Mouse (Mus musculus): Measurements from ENCODE around the gene Gps2.

Gps2 gene

DNA sequence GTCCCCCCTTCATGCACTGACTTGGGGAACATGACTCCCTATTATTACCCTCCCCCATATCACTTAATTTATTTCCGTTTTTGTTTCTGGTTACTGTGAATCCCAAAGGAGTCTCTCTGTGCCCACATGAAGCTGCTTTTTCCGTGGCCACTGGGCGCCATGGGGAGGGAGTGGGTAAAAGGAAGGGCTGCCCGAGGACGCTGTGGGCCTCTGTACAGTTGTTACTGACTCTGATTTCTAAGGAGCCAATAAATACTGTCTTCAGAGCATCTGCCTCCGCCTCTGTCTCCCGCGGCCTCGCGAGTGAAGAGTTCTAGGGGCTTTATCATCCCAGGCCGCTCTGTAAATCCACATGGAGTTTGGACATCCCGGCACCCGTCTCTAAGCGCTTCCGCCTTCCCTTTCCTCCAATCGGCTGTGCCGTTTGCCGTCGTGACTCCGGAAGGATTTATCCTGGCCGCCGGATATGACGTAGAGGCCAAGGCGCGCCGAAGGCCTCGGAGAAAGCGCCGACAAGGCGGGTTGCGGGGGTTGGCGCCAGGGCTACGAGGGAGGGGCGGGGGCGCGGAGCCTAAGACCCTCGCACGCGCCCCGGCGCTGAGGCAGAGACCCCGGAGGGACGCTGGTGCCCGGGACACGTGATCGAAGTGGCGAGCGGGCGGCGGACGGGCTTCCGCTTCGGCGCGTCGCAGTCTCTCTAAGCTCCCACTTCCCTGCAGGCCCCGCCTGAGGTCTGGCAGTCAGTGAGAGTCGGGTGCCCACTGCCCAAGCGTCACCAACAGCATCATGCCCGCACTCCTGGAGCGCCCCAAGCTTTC lies at the start of gene Gps2:
Gene Gps2, plus strand, starts transcription at position 335 of the 818 bp plus-strand sequence.
- peak; percentile 92 for DNase-seq

DNA sequence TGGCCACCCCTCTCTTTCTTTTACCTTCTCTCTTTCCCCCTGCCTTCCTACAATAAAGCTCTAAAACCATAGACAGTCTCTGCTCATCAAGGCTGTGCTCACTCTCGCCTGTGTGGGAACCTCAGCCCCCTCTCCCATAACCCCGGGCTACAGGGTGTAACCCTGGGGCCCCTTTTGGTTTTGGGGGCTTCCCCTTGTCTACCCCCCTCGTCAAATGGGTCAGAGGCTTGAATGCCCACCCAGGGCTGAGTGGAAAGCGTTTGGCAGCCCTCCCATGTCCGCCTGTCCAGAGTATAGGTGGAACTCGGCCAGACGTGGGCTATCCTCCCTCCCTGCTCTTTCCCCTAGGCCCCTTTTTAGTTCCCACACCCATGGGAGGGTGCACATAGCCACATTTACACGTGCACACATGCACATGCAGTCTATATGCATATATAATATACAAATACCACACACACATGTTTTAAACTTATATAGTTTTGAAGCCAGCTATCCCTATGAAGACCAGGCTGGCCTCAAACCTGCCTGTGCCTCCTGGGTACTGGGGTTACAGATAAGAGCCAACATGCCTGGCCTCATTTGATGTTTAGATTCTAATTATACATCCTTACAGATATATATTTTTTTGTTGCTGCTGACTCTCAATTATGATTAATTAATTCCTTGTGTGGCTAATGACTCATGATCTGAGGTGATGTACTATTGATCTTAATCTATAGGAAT lies 49.4 kb upstream of the Gps2 start:
- DNase-seq, result no peak

DNA sequence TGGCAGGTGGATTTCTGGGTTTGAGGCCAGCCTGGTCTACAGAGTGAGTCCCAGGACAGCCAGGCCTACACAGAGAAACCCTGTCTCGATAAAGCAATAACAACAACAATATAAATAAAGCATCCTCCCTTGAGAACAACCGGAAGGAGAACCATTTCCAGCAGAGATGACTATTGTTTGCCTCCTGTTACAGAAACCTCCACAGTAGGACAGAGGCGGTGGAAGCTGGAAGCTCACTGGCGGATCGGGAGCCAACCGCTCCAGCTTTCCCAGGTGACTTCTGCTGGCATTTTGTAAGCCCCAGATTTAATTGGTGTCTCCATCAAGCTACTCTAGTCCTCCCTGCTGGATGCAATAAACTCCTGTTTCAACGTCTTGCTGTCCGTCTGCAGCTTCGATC lies 48.1 kb upstream of the Gps2 start:
- DNase-seq, result no peak

DNA sequence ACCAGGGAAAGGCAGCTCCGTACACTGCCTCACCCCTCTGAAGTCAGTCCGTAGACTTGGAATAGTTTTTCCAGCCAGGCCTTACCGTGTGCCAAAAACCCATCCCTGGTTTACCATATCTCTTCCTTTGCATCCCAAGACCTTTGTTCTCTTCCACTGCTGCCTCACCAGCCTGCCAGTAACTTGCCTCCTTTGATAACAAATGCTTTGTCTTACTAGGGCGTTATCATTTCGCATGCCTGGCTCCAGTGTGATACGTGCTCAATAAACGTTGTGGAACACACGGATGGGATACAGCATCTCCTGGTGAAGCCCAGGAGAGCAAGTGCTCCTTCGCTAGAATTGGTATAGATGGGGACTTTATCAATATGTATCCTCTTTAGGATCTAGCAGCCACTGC lies 46.4 kb upstream of the Gps2 start:
- DNase-seq, result no peak

DNA sequence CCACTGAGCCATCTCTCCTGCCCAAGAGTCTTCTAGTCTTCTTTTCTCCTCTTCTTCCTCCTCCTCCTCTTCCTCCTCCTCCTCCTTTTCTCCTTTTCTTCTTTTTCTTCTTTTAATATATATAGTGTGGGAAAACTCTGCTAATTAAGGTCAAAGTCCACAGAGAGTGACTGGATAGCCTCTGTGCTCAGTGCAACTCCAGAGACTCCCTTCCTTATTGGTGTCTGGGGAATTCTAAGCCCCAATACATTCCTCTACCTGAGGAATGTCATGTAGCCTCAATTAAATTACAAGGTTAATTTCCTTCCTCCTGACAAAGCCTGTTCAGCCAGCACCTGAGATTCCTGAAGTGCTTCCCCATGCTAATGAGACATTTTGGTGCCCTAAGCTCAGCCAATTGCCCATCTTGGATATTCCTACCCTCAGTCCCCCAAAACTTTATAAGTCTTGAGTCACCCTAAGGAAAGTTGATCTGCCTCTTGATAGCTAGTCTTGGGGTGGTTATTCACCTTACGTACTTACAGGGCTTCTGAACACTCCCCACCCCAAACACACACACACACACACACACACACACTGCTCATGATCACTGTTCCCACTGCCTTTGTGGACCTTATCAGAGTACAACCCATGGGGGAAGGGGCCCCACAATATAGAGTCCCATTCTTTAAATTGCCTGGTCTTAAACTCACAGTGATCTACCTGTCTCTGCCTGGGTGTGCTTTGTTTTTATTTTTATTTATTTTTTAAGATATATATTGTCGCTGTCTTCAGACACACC lies 43.2 kb upstream of the Gps2 start:
- no peak for DNase-seq

DNA sequence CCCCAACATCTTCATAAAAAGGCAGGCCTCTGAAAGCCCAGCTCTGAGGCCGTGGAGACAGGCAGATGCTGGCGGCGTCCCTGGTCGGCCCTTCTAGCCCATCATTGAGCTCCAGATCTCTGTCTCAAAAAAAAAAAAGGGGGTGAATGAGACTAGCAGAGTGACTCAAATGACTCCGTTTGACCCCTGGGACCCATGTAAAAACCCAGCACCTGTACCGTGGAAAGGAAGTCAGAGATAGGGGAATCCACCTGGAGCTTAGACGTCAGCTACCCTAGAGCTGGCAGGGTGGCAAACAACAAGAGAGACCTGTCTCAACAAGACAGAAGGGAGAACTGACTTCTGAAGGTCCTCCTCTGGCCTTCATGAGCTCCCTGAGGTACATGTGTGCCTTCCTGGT lies 41.9 kb upstream of the Gps2 start:
- DNase-seq, result no peak

DNA sequence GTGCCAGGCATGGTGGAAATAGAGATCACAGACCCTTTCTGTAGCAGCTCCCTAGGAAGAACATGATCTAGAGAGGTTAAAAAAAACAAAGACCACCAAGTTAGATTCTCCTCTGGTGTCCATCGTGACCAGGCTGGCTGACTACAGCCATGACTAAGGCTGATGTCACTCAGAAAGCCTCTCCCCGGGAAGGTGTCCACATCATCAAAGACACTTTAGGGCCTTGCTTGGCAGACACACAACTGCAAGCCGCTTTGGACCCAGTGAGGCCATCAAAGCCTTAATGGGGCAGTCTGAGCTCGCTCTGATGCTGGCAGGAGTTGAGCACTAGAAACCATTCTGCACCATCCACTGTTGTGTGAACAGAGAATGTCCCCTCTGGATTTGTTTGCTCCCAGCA lies 41.2 kb upstream of the Gps2 start:
- DNase-seq, result no peak

DNA sequence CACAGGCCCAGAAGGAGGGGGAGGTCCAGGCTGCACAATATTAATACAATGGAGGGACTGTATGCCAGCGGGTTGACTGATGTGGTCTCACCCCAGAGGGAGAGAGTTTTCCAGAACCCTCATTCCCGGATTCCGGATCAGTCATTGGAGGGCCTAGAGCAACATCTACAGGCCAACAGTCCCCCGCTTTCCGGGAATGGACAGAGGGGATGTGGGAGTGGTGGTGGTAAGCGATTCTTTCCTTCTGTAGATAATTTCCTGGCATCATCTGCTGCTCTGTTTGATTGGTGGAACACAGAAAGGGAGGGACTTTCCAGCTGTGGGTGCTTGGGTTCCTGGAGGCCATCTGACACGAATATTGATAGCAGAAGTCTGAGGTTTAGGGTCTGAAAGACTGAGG lies 37.5 kb upstream of the Gps2 start:
- DNase-seq, result no peak

DNA sequence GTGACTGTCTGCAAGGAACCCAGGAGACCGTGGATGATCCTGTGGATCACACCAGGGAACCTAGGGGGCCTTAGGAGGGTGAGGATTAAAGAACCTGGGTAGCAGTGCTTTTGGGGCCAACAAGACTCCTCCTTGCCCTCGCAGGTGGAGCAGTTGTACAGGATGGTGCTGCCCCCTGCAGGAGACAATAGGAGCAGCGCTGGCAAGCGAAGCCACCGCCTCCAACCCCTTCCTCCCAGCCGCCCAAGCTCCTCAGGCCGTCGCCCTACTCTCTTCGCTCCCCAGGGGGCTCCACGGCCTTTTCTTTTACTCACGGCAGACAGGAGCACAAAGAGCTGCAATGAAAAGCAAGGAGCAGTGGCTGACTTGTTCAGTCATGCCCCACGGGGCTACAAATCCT lies 36.8 kb upstream of the Gps2 start:
- DNase-seq, result peak; percentile 97

DNA sequence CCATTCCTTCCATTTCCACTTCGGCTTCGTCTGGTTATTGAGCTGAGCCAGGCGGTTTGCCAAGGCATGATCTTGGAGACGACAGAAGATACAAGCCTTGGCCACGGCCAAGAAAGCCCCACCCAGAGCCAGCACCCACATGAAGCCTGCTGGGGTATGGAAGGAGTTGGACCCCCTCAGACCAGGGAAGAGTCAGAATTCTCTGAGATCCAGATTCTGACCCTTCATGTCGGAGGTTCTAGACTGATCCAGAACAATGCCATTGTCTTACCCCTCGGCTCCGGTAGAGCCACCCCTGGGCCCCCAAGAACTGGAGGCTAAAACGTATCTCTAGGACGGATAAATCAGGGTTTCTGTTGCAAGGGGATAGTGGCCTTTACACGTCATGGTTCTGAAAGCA lies 35.8 kb upstream of the Gps2 start, which contains the start of gene Tmem95:
Gene Tmem95, minus strand, starts transcription at position 141 of the 400 bp plus-strand sequence.
- DNase-seq, result peak; percentile 15

DNA sequence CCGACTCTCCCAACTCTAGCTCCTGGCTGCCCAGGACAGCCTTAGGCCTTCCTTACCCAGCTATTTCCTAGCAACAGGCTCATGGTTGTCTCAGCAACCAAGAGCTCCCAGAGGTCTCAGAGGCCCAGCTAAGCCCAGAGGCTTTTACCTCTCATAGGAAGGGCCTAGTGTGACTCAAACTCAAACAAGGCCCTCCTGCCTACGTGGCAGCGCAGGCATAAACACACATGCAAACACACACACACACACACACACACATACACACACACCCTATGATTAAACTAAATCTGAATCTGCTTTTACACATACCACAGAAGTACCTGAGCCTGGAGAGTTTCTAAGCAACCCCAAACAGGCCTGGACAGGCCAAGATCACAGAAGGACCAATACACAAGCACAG lies 35.3 kb upstream of the Gps2 start:
- DNase-seq, result no peak

DNA sequence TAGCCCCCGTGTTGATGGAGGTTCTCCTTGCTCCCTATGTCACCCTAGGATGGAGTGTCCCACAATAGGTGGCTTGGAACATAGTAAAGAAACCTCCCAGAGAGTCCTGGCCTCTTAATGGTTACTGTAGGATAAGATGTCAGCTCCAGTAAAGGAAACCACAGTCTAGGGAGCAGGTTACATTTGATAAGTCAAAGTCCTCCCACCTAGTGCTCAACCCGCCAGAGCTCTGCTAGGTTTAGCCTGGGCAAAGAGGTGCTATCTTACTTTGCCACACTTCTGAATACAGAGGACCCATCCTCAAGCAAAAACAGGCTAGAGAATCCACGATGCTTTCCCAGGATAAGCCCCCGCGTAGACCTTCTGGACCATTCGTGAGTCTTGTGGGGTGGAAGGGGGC lies 34.7 kb upstream of the Gps2 start:
- no peak for DNase-seq

DNA sequence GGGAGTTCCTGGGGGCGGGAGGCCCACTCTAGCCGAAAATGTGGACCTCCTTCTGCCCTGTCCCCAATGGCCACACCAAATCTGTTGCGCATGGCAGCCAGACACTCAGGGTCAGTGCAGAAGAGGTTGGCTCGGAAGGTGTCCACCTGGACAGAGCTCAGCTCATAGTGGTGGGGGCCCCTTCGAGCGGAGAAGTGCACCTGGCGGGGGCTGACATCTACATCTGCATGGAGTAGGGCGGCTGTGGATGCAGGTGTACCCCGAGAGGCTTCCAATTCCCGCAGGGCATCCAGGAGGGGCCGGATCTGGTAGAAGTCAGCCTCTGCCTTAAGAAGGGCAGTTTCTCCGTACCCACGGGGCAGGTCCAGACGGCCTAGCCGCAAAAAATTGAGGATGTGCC lies 34.0 kb upstream of the Gps2 start:
- peak; percentile 26 for DNase-seq

DNA sequence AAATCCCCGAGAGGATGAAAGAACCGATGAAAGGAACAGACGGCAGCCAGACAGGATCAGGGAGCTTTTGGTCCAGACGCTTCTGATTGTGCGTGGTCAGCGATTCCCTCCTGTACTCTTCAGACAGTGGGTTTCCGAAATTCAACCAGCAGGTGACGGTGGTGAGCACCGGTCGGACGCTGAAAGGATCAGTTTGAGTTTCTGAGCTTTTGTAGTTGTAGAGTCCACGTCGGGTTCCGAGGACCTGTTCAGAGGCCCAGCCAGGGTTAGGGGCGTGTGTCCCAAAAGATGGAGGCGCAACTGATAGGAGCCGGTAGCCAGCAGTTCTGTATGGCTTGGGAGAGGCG lies 33.2 kb upstream of the Gps2 start:
- peak; percentile 78 for DNase-seq

DNA sequence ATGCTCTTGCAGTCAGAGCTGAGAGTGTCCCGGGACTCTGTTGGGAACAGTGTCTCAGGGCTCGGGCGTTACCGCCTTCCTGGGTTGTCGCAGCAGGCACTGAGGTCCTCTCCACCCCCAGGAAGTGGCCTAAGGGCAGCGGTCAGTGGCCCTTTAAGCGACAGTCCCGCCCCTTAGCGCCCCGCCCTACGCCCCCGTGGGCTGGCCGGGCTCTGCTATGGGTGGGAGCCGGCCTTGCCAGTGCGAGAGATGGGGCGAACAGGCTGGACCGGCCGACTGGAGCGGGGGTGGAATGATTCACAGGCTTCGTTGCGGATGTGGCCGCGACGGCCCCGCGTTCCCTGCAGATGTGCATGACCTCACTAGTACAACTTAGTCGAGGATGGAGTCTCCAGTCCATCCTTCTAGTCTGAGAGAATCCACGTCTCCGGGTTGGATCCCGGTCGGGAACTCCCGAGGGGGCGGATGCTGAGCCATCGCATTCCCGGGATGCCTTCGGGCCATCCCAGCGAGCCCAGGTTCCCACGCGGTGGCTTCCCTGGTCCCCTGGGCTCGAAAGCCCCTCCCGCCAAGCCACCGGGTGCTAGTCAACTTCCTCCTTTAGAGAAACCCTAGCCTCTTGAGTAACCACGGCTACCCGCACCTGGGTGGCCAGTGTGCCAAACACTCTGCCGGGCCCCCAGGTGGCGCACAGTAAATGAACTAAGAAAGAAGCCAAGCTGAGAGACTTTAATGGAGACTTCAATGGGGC lies 32.7 kb upstream of the Gps2 start, which contains the start of gene Kctd11:
Gene Kctd11, minus strand, starts transcription at position 554 of the 751 bp plus-strand sequence.
- peak; percentile 85 for DNase-seq

DNA sequence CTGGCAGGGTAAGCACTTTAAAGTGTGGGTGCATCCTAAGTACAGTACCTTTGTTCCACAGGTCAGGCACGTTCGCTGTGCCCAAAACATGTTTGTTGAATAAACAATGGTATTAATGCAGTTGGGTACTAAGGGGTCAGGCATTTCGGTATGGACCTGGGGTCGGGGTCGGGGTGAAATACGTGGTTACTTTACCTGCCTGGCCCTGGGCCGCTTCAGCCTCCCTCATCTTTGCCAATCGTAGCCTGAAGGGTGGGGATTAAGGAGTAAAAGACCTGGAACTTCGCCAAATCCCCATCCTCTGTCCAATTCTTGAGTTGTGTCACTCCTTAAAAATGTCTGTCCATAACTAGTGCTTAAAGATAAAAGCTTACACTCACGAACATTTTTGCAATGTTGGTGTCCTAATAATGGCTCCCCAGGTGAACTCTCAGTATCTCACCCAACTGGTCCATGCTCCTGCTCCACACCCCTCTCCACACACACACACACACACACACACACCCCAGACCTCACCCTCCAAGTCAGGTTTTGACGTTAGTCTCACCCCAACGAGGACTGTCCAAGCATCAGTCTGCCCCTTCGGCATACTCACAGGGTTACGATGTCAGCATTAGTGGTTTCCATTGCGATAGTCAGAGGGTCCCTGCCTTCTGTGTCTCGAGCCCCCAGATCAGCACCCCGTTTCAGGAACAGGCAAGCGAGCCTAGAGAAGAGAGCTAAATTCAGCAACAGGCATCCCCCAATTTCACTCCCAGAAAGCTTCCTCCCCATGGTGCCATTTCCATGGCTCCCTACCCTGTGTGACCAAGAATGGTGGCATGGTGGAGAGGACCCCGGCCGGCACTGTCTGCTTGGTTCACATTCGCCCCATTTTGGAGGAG lies 31.7 kb upstream of the Gps2 start:
- DNase-seq, result peak; percentile 15

DNA sequence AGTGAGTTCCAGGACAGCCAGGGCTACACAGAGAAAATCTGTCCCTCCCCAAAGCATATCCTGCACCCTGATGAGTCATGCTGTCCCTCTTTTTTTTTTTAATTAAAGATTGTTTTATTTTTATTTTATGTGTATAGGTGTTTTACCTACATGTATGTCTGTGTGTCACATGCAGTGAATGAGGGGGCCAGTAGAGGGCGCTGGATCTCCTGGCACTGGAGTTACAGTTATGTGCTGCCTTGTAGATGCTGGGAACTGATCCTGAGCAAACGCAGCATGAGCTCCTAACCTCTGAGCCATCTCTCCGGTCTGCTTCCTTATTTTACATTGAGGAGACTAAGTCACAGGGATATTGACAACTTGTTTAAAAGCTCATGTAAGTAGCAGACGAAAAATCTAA lies 30.6 kb upstream of the Gps2 start:
- peak; percentile 82 for DNase-seq

DNA sequence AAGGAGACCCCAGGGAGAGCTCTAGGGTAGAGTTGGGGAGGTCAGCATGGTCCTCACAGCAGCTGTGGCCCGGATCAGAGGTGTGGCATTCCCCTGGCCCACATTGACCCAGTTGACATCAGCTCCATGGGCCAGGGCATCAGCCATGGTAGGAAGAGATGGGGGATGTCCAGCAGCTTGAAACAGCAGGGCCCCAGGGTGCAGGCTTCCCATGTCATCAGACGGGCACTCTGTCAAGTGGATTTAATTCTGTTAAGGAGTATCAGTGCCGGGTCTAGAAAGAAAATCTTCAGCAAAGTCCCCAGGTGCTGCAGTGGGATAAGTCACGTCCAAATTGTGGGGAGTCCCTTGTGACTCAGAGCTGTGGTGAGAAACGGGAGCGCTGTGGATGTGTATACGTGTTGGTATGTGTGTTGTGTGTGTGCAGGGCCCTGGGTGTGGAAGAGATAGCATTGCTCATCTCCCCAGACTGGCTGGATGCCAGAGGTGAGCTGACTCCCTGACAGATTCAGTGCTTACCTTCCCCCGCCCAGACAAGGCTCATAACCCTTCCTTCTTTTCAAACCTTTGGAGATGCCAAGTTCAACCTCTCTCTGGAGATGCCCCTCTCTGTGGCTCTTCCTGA lies 30.0 kb upstream of the Gps2 start:
- peak; percentile 13 for DNase-seq

DNA sequence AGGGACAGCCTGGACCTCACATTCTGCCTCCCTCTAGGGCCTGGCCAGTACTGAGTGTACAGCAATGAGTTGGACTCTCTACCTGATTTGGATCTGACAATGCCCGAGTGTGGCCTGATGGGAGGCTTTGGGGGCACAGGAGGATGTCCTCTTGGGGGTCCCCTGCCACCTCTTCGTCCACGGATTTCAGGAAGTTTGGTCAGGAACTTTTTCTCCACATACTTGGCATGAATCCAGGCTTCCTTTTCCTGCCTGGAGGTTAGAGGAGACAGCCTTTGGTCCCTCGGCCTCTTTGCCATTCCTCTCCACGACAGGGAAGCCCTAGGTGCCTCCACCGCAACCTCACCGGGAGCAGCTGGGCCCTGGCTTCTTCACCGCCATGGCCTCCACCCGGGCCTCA lies 29.4 kb upstream of the Gps2 start:
- peak; percentile 14 for DNase-seq

DNA sequence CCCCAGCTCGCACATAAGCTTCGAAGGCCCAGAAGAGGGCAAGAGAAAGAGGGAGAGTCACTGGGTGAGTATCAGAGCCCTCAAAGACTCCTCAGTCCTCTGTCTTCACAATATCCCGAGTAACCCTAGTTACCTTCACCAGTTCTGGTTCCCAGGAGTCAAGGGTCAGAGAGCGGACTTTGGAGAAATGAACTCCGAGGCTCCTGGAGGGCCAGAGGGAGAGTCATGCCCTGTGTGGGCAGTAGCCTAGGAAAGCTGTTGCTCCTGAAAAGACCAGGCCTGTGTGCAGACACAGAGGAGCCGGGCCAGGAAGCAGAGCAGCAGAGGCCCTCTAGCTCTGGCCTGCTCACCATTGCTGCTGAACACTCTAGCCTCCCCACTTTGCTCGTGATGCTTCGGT lies 29.0 kb upstream of the Gps2 start:
- no peak for DNase-seq

DNA sequence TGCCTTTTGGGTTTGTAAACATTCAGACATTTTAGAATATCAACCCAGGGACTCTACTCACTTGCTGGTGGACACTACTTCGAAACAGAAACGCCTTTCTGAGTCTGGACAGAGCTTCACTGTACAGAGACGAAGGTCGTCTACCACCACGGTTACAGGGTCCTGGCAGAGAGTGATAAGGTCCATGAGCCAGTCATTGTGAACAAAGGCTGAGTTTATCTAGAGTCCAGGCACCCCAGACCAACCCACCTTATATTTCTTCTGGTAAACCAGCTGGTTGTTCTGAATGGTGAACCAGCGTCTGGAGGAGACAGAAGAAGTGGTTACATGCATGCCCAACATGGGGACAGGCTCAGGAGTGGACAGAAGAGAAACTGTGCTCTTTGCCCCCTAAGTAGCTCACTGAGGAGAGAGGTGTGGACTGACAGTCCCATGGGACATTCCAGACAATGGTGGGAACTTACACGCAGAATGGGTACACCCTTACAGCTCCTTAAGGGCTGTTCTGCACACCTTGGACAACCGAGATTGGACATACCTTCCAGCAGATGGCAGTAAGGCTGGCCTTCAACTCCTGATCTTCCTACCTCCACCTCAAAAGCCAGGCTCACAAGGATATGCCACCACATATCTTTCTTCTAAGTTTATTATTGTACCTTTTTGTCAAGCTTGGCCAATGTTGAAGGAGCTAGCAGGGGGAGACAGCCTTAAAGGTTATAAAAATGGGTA lies 26.6 kb upstream of the Gps2 start:
- DNase-seq, result peak; percentile 10

Data from thymus, postnatal 4 days (tissue).